Mouse (Mus musculus) liver, embryonic 13.5 days (tissue): ENCODE results near the gene 5730596B20Rik. TPM values are rescaled to one million over a fixed set of nuclear protein-coding genes. Genes with fewer than 3 reads are reported as not detected.

Source experiments
- ATAC-seq: fragments of 200-750 bp; cut with Nextera tagmentation; 2 replicates; pipeline ENCODE4 v1.8.0; 2017; ENCODE audit warnings: low read depth, mild to moderate bottlenecking, moderate number of reproducible peaks, moderate library complexity
- DNase-seq: peaks from one replicate; pipeline ENCODE4 v3.0.0; 2022
- H3K27ac ChIP-seq: fragments of 300-500 bp; sonication (generic); 2 replicates; pipeline ENCODE4 v1.5.1; 2015; ENCODE audit warnings: moderate library complexity, mild to moderate bottlenecking, inconsistent platforms
- H3K27me3 ChIP-seq: fragments of 300-500 bp; sonication (generic); 2 replicates; pipeline ENCODE4 v1.6.1; 2015; ENCODE audit warnings: mild to moderate bottlenecking, inconsistent platforms
- H3K36me3 ChIP-seq: fragments of 300-500 bp; sonication (generic); 2 replicates; pipeline ENCODE4 v1.6.1; 2015; ENCODE audit warnings: mild to moderate bottlenecking, inconsistent platforms
- H3K4me1 ChIP-seq: fragments of 300-500 bp; sonication (generic); replicated peaks from 2 replicates; pipeline ENCODE4 v1.6.1; 2015; ENCODE audit warnings: inconsistent platforms
- H3K4me2 ChIP-seq: fragments of 300-500 bp; sonication (generic); 2 replicates; pipeline ENCODE4 v1.6.1; 2015; ENCODE audit warnings: inconsistent platforms, mild to moderate bottlenecking, moderate library complexity
- H3K4me3 ChIP-seq: fragments of 300-500 bp; sonication (generic); replicated peaks from 2 replicates; pipeline ENCODE4 v1.5.1; 2015; ENCODE audit warnings: mild to moderate bottlenecking, inconsistent platforms
- H3K9ac ChIP-seq: fragments of 300-500 bp; sonication (generic); 2 replicates; pipeline ENCODE4 v1.6.1; 2015; ENCODE audit warnings: mild to moderate bottlenecking, inconsistent platforms
- H3K9me3 ChIP-seq: fragments of 300-500 bp; sonication (generic); replicated peaks from 2 replicates; pipeline ENCODE4 v1.6.1; 2016; ENCODE audit warnings: inconsistent platforms
- WGBS: fragments of 180-500 bp; shearing (Covaris S2); methylation state at CpG from one replicate; pipeline ENCODE4 v1.1.7; 2015; ENCODE audit not compliant: insufficient replicate concordance; 5-methylcytosine and 5-hydroxymethylcytosine counted together
- polyA plus RNA-seq: library from polyadenylated mRNA; unstranded; fragments of >200 nt; fragmentation: Nextera tagmentation; extraction: Ambion mirVana; gene quantifications from 2 replicates; pipeline ENCODE4 v1.2.1, GENCODE M21; 2015

Gene 5730596B20Rik
- polyA plus RNA-seq, 1 experiment from 2014 or later: 0.02 TPM

DNA sequence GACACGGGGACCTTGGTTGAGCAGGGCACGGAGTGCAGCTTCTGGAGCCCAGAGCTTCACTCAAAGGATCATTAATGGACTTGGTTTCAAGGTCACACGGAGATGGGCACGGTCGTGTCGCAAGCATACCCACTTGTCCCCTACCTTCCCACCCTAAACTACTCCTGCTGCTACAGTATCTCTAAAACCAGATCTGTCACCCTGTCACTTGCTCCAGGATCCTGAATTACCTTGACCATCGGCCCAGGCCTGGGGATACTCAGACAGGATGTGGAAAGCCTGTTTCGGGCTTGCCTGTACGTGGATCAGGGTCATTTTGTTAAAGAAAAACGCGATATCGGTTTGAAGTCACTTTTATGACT, 32.4 kb downstream of the 5730596B20Rik start:
- ATAC-seq (no peak), DNase-seq (no peak)
- H3K4me2 ChIP-seq: no peak overlapping the region
- no peaks in the 10 kb centered on the region for H3K36me3 ChIP-seq
- H3K27me3 ChIP-seq: peaks cover 100% of the 10 kb centered on the region
- no peak overlapping the region for H3K4me3 ChIP-seq
- no peak overlapping the region for H3K27ac ChIP-seq
- 12% methylated on average over 12 of the region's 12 CpGs for WGBS
- no peak overlapping the region for H3K9ac ChIP-seq
- H3K4me1 ChIP-seq: peaks cover 5% of the 10 kb centered on the region; the same call in 1 of the 2 replicates
- H3K9me3 ChIP-seq: no peaks in the 10 kb centered on the region

DNA sequence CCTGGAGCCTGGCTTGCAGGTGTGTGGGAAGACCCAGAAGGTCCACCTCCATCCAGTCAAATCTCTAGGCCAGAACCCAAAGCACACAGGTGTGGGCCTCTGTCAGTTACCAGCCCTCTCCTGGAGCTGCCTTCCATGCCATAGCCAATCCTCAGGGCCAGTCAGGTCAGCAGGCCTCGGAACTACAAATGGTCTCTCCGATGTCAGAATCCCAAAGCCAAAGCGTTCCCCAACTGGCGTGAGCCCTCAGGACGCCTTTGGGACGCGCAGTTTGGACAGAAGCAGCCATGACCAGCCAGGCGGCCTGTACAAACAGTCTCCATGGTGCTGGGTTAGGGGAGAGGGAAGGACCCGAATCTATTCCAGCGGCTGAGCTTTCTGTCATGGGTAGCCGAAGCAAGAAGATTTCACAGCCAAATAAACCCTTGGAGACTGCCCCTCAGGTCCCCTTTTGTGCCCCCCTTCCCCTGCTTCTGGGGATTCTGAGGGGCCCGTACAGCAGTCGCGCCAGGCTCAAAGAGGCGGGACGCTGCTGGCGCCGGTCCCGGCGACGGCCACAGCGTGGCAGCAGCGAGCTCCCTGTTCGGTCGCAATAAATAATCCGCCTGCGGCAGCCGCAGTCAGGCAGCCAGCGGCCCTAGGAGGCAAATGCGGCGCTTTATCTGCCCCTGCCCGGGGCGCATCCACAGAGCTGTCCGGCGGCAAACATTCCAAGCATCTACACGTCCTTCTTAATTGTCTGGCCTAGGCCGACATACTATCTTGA, 34.1 kb downstream of the 5730596B20Rik start:
- Histone ChIP-seq H3K9ac (no peak overlapping the region), H3K9me3 (no peaks in the 10 kb centered on the region), H3K36me3 (no peaks in the 10 kb centered on the region), H3K27ac (no peak overlapping the region), H3K4me3 (peak overlapping the region; percentile 36; the same call in 1 of the 2 replicates), H3K4me1 (peaks cover 5% of the 10 kb centered on the region; the same call in 1 of the 2 replicates), H3K4me2 (peak overlapping the region; percentile 48), H3K27me3 (peaks cover 100% of the 10 kb centered on the region)
- peak; percentile 28 for DNase-seq
- WGBS: 2% methylated on average over 37 of the region's 37 CpGs
- no peak for ATAC-seq

DNA sequence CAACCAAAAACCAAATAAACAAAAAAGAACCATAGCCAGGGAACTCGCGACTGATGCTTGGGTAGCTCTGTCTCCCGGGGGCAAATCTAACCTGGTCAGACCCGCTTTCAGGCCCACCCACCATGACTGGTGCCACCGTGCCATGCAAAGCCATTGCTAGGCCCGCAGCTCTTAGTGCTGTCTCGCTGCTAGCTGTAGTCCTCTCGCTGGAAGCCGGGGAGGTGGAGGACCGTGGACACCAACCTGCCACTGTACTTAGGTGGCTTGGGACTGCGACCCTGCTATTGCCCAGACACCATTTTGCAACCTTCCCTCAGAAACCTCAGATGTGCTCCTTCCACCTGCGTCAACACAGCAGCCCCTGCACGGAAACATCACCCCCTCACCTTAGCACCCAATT, 34.7 kb downstream of the 5730596B20Rik start:
- no peaks in the 10 kb centered on the region for H3K36me3 ChIP-seq
- peaks cover 7% of the 10 kb centered on the region for H3K4me1 ChIP-seq
- no peak for ATAC-seq
- DNase-seq: no peak
- no peaks in the 10 kb centered on the region for H3K9me3 ChIP-seq
- H3K9ac ChIP-seq: no peak overlapping the region
- peak overlapping the region; percentile 36 for H3K4me3 ChIP-seq
- H3K27me3 ChIP-seq: peaks cover 100% of the 10 kb centered on the region
- WGBS: 4% methylated on average over 13 of the region's 13 CpGs
- no peak overlapping the region for H3K27ac ChIP-seq
- H3K4me2 ChIP-seq: peak overlapping the region; percentile 48

DNA sequence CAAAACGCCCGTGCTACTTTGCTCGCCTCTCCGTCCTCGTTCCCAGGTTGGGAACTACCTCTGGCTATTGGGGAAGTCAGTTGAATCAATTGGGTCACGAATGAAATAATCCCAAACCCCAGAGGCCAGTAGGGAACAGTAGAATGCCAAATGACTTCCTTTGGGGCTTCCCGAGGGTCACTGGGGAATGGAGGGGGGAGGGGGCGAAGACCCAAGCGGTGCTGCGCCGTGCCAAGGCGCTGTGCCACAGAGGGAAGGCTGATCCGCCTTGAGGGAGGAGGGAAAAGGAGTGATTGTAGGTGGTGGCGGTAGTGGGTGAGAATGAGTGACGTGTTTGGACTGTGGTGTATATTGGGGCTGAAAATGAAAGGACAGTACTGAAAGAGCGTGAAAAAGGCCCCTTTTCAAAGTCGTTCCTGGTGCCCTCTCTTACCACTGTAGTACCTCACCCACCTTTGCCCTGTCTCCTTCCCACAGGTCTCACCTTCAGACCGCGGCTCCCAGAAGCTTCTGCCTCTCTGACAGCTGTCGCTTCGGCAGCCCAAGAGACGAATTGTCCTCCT, 35.3 kb downstream of the 5730596B20Rik start:
- DNase-seq (no peak), ATAC-seq (no peak)
- Histone ChIP-seq H3K4me1 (peaks cover 14% of the 10 kb centered on the region), H3K27me3 (peaks cover 100% of the 10 kb centered on the region), H3K9me3 (no peaks in the 10 kb centered on the region), H3K4me3 (peak overlapping the region; percentile 36), H3K9ac (no peak overlapping the region), H3K36me3 (no peaks in the 10 kb centered on the region), H3K27ac (no peak overlapping the region), H3K4me2 (peak overlapping the region; percentile 48)
- WGBS: 2% methylated on average over 20 of the region's 22 CpGs

DNA sequence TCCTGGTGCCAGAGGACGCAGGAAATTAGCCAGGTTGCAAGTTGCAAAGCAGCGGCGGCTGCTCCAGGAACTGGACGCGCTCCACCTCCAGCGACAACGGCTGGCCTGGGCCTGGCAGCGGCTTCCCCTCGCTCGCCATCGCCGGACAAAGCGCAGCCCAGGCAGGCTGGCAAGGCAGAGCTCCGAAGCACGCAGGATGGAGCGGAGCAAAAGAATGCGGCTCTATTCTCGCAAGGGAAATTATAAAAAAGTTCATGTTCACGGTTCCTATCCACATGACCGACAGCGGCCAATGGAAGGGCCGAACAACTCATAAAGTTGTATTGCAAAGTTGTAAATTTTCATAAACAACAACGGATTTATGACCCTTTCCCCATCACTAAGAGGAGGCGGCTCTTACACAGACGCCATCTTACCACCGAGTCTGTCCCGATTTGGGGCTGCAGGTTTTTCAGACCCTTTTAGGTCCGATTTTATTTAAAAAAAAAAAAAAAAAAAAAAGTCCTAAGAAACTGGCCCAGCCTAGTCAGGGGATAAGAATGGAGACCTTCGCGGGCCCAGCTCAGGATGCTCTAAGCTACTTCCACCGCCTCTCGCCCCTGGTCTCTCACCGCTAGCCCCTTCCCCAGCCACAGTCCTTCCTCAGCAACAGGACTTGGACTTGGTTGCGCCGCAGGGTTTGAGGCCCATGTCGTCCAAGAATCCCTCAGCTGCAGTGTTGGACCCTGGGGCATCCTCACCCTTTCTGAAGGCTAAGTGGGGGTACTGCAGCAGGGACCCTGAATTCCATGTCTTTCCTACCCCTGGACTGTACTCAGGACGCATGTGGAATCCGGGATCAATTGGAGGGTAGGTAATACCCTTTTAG, 36.1 kb downstream of the 5730596B20Rik start, which contains the start of the genes Hoxa3 and Gm28308:
Gene Hoxa3, minus strand, starts transcription at position 218 of the 868 bp plus-strand sequence.
Gene Gm28308, minus strand, starts transcription at position 221 of the 868 bp plus-strand sequence.
- 4% methylated on average over 38 of the region's 38 CpGs for WGBS
- H3K27me3 ChIP-seq: peaks cover 100% of the 10 kb centered on the region
- peaks cover 15% of the 10 kb centered on the region for H3K4me1 ChIP-seq
- no peak within 1 kb of the TSS for H3K9ac ChIP-seq
- no peaks in the 10 kb centered on the region for H3K36me3 ChIP-seq
- H3K4me3 ChIP-seq: peak within 1 kb of the TSS; percentile 36
- peak within 1 kb of the TSS; percentile 48 for H3K4me2 ChIP-seq
- DNase-seq (no peak), ATAC-seq (no peak)
- H3K9me3 ChIP-seq: no peaks in the 10 kb centered on the region
- H3K27ac ChIP-seq: no peak within 1 kb of the TSS

DNA sequence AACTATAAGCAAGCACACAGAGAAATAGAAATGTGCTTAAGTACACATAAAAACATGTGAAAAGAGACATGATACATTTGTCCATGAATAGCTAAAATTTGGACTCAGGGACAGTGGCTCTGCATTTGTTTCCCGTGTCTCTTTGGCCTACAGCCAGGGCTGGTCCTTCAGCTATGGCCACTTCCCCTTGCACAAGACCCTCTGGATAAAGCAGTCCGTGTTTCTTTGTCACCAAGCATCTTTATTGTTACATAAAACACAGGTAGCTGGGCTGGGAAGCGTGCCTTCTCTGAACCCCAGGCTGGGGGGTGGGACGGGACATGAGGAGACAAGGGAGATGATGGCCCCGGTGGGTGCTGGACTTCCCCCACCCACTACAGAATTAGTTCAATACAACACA, 37.0 kb downstream of the 5730596B20Rik start:
- Histone ChIP-seq H3K9ac (no peak overlapping the region), H3K9me3 (no peaks in the 10 kb centered on the region), H3K4me1 (peaks cover 15% of the 10 kb centered on the region), H3K4me2 (no peak overlapping the region), H3K36me3 (no peaks in the 10 kb centered on the region), H3K27ac (no peak overlapping the region), H3K27me3 (peaks cover 100% of the 10 kb centered on the region), H3K4me3 (no peak overlapping the region)
- 20% methylated on average over 5 of the region's 5 CpGs for WGBS
- ATAC-seq (no peak), DNase-seq (no peak)

DNA sequence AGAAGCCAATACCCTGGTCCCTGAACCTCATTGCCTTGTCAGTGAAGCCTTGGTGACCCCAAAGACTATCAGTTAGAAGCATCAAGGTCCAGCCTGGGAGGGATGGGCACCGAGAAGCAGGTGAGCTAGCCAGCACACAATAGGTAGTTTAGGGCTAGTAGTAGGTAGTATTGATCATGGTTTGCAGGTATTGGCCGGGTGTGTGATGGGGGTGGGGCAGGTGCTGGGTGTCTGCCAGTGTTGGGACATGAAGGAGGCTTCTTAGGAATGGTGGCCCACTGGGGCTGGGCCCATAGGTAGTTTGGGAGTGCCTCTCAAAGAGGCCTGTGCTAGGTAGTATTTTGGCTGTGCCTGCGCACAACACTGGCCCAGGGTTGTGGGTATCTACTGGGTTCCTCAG, 37.8 kb downstream of the 5730596B20Rik start:
- 18% methylated on average over 3 of the region's 3 CpGs for WGBS

DNA sequence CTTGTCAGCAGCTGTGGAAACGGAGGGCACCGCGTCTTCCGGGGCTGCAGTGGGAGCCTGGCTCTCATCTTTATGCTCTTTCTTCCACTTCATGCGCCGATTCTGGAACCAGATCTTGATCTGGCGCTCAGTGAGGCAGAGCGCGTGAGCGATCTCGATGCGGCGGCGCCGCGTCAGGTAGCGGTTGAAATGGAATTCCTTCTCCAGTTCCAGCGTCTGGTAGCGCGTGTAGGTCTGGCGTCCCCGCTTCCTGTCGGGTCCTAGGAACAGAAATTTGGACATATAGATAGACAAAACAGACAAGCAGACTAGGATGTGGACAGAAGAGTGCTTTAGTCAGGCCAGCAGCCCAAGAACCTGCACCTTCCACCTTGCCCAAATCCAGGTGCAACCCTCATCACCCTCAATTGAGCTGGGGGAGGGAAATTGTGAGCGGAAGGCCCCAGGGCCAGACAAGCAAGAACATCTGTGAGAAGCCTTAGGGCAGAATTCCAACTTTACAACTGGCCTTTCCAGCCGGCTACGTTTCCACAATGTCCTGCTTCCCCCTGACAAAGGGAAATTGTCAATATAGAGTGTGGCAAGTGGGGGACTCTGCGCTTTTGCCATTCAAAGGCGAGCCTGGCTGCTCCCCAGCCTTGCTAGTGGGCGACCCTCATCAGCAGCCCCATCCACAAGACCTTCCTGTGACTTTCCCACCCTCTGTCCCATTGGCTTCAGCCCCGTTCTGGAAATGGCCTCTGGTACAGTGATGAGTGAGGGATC, 38.7 kb downstream of the 5730596B20Rik start:
- ATAC-seq (no peak), DNase-seq (no peak)
- H3K4me3 ChIP-seq: no peak overlapping the region
- H3K9ac ChIP-seq: no peak overlapping the region
- H3K27me3 ChIP-seq: peaks cover 100% of the 10 kb centered on the region
- H3K9me3 ChIP-seq: no peaks in the 10 kb centered on the region
- no peak overlapping the region for H3K27ac ChIP-seq
- H3K36me3 ChIP-seq: no peaks in the 10 kb centered on the region
- H3K4me2 ChIP-seq: no peak overlapping the region
- 2% methylated on average over 30 of the region's 30 CpGs for WGBS
- peaks cover 15% of the 10 kb centered on the region for H3K4me1 ChIP-seq

More for the DNA sequence above, 37.8 kb downstream of the 5730596B20Rik start:
- Histone ChIP-seq H3K9ac (no peak overlapping the region), H3K9me3 (no peaks in the 10 kb centered on the region), H3K36me3 (no peaks in the 10 kb centered on the region), H3K4me1 (peaks cover 15% of the 10 kb centered on the region), H3K27me3 (peaks cover 100% of the 10 kb centered on the region), H3K4me2 (no peak overlapping the region), H3K27ac (no peak overlapping the region), H3K4me3 (no peak overlapping the region)
- DNase-seq (no peak), ATAC-seq (no peak)

DNA sequence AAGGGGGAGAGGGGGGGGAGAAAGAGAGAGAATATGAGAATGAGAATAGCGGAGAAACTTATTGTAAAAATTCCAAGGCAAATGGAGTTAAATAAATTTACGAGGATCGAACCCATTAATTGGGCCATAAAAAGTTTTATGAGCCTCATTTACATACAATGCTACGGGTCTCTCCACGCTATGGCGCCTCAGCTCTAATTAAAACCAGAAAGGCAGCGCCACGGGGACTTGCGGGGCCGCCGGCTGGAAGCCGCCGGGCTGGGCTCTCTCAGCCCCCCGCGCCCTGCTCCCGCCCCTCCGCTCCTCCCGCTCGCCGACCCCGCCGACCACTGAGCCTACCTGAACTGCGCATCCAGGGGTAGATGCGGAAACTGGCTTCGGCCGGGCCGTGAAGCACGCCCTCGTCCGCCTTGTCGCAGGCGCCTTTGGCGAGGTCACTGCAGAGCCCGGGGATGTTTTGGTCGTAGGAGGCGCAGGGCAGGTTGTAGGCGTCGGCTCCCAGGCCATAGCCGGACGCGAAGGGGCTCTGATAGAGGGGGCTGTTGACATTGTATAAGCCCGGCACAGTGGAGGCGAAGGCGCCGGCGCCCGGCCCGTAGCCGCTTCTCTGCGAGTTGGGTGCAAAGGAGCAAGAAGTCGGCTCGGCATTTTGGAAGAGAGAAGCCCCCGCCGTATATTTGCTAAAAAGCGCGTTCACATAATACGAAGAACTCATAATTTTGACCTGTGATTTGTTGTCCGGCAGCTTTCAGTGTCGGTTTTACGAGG, 39.6 kb downstream of the 5730596B20Rik start:
- H3K27me3 ChIP-seq: peaks cover 100% of the 10 kb centered on the region
- ATAC-seq (no peak), DNase-seq (no peak)
- H3K36me3 ChIP-seq: no peaks in the 10 kb centered on the region
- no peak overlapping the region for H3K9ac ChIP-seq
- no peaks in the 10 kb centered on the region for H3K9me3 ChIP-seq
- 1% methylated on average over 60 of the region's 60 CpGs for whole genome bisulfite sequencing
- peaks cover 16% of the 10 kb centered on the region for H3K4me1 ChIP-seq
- H3K27ac ChIP-seq: no peak overlapping the region
- H3K4me3 ChIP-seq: peak overlapping the region; percentile 37
- peak overlapping the region; percentile 46 for H3K4me2 ChIP-seq

DNA sequence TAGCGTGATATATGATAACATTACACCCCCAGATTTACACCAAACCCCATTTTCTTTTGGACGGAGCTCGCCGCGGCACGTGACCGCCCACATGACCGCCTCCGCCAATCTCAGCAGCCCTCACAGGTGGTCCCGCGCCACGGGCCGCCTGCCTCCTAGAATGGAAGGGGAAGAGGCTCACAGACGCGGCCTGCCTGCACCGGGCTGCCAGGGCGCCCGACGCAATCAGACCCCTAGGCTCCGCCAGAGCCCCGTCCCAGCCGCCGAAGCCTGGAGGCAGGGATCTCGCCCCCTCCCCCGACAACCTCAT, 40.1 kb downstream of the 5730596B20Rik start:
- no peak overlapping the region for H3K9ac ChIP-seq
- H3K27ac ChIP-seq: no peak overlapping the region
- H3K4me2 ChIP-seq: peak overlapping the region; percentile 46
- H3K36me3 ChIP-seq: no peaks in the 10 kb centered on the region
- ATAC-seq (no peak), DNase-seq (no peak)
- peaks cover 15% of the 10 kb centered on the region for H3K4me1 ChIP-seq
- no peaks in the 10 kb centered on the region for H3K9me3 ChIP-seq
- peak overlapping the region; percentile 37 for H3K4me3 ChIP-seq
- WGBS: 2% methylated on average over 25 of the region's 25 CpGs
- peaks cover 100% of the 10 kb centered on the region for H3K27me3 ChIP-seq
